Mouse (Mus musculus) urinary bladder, postnatal 14 days (tissue): ENCODE results near the gene Golga3.

Experiments
- DNase-seq: peaks from one replicate; pipeline ENCODE4 v3.0.0; 2021; ENCODE audit warnings: low spot score

Golga3 gene

DNA sequence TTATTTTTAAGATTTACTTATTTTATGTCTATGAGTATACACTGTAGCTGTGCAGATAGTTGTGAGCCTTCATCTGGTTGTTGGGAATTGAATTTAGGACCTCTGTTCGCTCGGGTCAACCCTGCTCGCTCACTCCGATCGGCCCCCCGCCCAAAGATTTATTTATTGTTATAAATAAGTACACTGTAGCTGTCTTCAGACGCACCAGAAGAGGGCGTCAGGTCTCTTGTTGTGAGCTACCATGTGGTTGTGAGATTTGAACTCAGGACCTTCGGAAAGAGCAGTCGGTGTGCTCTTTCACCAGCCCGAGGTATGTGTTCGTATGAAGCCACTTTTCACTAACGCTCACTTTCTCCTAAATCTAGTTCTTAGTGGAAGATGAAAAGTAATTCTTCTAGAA, 55.1 kb downstream of the Golga3 start:
- DNase-seq = no peak

DNA sequence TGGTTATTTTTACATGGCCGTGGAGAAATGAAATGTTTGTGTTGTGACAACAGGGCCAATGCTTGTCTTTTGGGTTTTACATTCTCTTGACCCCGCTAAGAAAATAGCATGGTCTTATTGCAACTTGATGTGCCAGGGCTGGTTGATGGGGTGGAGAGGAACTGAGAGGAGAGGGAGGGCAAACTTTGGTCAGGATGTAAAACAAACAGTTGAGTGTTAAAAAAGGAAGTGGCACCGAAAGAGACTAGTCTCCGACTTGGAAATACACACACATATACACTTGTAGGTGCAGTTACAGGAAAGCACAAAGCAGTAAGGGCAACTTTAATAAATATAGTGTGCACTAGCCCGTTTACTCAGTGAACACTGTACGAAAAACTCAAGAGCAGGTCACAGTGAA, 55.8 kb downstream of the Golga3 start:
- DNase-seq = no peak

DNA sequence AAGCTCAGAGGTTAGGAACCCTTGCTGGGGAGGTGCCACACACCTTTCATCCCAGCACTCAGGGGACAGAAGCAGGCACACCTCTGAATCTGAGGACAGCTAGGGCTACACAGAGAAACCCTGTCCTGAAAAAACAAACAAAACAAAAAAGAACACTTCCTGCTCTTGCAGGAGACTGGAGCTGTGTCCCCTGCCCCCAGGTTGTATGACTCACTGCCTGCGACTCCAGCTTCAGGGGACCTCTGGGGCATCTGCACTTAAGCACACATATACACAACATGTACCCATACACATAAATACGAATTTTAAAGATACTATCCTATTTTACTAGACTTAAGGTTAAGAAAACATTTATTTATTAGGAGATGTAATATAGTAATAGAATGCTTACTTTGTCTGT, 67.6 kb downstream of the Golga3 start:
- peak; percentile 53 for DNase-seq

DNA sequence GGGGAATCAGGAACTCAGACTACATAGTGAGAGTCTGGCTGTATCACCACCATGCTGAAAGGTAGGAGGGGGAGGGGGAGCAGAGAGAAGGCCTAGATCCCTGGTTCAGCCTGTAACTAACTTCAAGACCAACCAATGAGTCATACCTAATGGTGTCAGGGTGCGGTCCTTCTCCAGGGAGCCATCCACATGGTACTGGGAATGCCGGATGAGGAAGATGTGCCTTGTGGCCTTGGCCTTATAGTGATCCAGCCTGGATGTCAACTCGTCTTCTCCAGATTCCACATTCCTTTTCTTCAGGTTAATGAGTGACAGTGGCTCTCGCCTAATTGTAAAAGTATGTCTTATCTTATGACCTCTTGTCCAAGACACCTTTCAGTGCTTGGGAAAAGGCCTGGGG, 90.4 kb downstream of the Golga3 start:
- no peak for DNase-seq

- DNase-seq = peak; percentile 91
Observed at GRCm38 (mm10) chr5:110269141-110270101, 92.9 kb downstream of the Golga3 start, which contains the start of gene Pgam5. Gene Pgam5, minus strand, starts transcription at chr5:110269913.

GRCm38 (mm10) chr5:110270242-110270641, 93.7 kb downstream of the Golga3 start:
- DNase-seq = no peak

DNA sequence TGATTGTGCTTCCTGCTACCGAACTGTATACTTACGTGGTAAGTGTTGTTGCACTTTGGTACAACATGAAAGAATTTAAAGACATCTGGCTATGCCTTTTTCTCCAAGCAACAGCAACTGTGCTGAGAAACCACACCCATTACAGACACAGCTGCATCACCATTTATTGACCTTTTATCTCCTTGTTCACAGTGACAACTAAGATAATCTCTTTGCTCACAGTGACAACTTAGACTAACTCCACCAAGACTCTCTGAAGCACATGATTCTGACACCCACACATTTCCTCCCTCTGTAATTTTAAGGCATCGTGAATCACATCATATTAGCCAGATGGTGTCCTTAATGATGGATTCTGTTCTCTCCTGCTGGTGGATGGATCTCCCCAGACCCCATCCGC, 97.6 kb downstream of the Golga3 start:
- no peak for DNase-seq

DNA sequence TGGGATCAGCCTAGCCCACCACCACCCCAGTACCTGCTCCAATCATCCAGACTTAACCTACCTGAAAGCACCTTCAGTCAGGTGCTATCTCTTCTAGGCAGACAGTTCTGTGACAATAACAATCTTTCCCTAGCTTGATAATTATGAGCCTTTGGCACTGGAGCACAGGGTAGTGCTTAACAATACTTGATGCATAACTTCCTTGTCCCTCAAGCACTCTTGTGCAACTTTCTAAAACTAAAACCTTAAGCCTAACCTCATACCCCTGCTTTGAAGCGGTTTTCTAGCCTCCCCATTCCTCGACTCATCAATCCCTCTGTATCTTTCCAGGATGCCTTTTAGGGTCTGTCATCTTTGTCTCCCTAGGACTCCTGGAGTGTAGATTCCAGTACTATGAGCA, 98.3 kb downstream of the Golga3 start:
- no peak for DNase-seq
